Mouse (Mus musculus): ENCODE measurements around the gene Ncf4. TPM values are rescaled to one million over a fixed set of nuclear protein-coding genes. Genes with fewer than 3 reads are reported as not detected.
A peak's percentile ranks its signal among the peaks of the same experiment; 100 is the strongest.

Ncf4 gene
- 3.8 and 5.0 TPM in 2 replicates for polyA plus RNA-seq (2016; fragmentation: Nextera tagmentation; extraction: Ambion mirVana)

- H3K4me1 ChIP-seq (replicated peaks), result no peaks in the 10 kb centered on the region; the same call in 1 of the 2 replicates
- no peak within 1 kb of the TSS for H3K9ac ChIP-seq (replicated peaks)
- H3K4me3 ChIP-seq (replicated peaks), result no peak within 1 kb of the TSS
- 74% methylated on average over 7 of the region's 7 CpGs for WGBS
- H3K9me3 ChIP-seq, result no peaks in the 10 kb centered on the region
- no peak within 1 kb of the TSS for H3K4me2 ChIP-seq
- H3K27ac ChIP-seq, result no peak within 1 kb of the TSS
- no peaks in the 10 kb centered on the region for H3K36me3 ChIP-seq
- peaks cover 3% of the 10 kb centered on the region; the same call in 1 of the 2 replicates for H3K27me3 ChIP-seq
- ATAC-seq (ENCODE audit: insufficient number of reproducible peaks, insufficient read depth, low FRiP score, low TSS enrichment, low read depth), result no peak
Observed at GRCm38 (mm10) chr15:78244695-78245492, at the start of gene Ncf4. Gene Ncf4 (plus strand): TSS chr15:78244801.

GRCm38 (mm10) chr15:78195096-78195880 lies 49.3 kb upstream of the Ncf4 start:
- no peak for ATAC-seq (ENCODE audit: insufficient number of reproducible peaks, insufficient read depth, low FRiP score, low TSS enrichment, low read depth)
- Histone ChIP-seq H3K4me2 (no peak overlapping the region), H3K4me1 (replicated peaks) (no peaks in the 10 kb centered on the region), H3K9ac (replicated peaks) (no peak overlapping the region), H3K27ac (no peak overlapping the region), H3K27me3 (peaks cover 22% of the 10 kb centered on the region; the same call in 1 of the 2 replicates), H3K9me3 (no peaks in the 10 kb centered on the region), H3K36me3 (no peaks in the 10 kb centered on the region), H3K4me3 (replicated peaks) (no peak overlapping the region)
- WGBS, result 70% methylated on average over 28 of the region's 28 CpGs

GRCm38 (mm10) chr15:78204053-78204847 lies 40.4 kb upstream of the Ncf4 start:
- Histone ChIP-seq H3K4me1 (replicated peaks) (peaks cover 8% of the 10 kb centered on the region; the same call in 1 of the 2 replicates), H3K27ac (no peak overlapping the region), H3K4me3 (replicated peaks) (peak overlapping the region; percentile 27), H3K27me3 (peaks cover 72% of the 10 kb centered on the region), H3K36me3 (no peaks in the 10 kb centered on the region), H3K9ac (replicated peaks) (peak overlapping the region; percentile 23), H3K4me2 (peak overlapping the region; percentile 53), H3K9me3 (no peaks in the 10 kb centered on the region)
- no peak for ATAC-seq (ENCODE audit: insufficient number of reproducible peaks, insufficient read depth, low FRiP score, low TSS enrichment, low read depth)
- WGBS, result 3% methylated on average over 41 of the region's 41 CpGs

GRCm38 (mm10) chr15:78205192-78205591 lies 39.4 kb upstream of the Ncf4 start:
- 46% methylated on average over 3 of the region's 3 CpGs for WGBS
- Histone ChIP-seq H3K4me3 (replicated peaks) (no peak overlapping the region), H3K4me1 (replicated peaks) (peaks cover 8% of the 10 kb centered on the region; the same call in 1 of the 2 replicates), H3K27me3 (peaks cover 64% of the 10 kb centered on the region), H3K4me2 (no peak overlapping the region), H3K9me3 (peaks cover 8% of the 10 kb centered on the region), H3K27ac (no peak overlapping the region), H3K9ac (replicated peaks) (no peak overlapping the region), H3K36me3 (no peaks in the 10 kb centered on the region)
- ATAC-seq (ENCODE audit: insufficient number of reproducible peaks, insufficient read depth, low FRiP score, low TSS enrichment, low read depth), result no peak

GRCm38 (mm10) chr15:78206312-78206711 lies 38.3 kb upstream of the Ncf4 start, which contains the start of gene Pvalb:
Gene Pvalb (minus strand): TSS chr15:78206400.
- no peak for ATAC-seq (ENCODE audit: insufficient number of reproducible peaks, insufficient read depth, low FRiP score, low TSS enrichment, low read depth)

GRCm38 (mm10) chr15:78210203-78210602 lies 34.4 kb upstream of the Ncf4 start:
- ATAC-seq (ENCODE audit: insufficient number of reproducible peaks, insufficient read depth, low FRiP score, low TSS enrichment, low read depth), result no peak
- WGBS, result 76% methylated on average over 4 of the region's 4 CpGs

More at GRCm38 (mm10) chr15:78206312-78206711, 38.3 kb upstream of the Ncf4 start, which contains the start of gene Pvalb:
- Histone ChIP-seq H3K27ac (no peak within 1 kb of the TSS), H3K4me2 (no peak within 1 kb of the TSS), H3K36me3 (no peaks in the 10 kb centered on the region), H3K27me3 (peaks cover 54% of the 10 kb centered on the region), H3K4me3 (replicated peaks) (no peak within 1 kb of the TSS), H3K9me3 (peaks cover 9% of the 10 kb centered on the region), H3K4me1 (replicated peaks) (peaks cover 8% of the 10 kb centered on the region; the same call in 1 of the 2 replicates), H3K9ac (replicated peaks) (no peak within 1 kb of the TSS)
- WGBS, result 91% methylated on average over 7 of the region's 7 CpGs

GRCm38 (mm10) chr15:78211367-78211766 lies 33.2 kb upstream of the Ncf4 start:
- no peak overlapping the region for H3K9ac ChIP-seq (replicated peaks)
- no peak overlapping the region for H3K27ac ChIP-seq
- no peaks in the 10 kb centered on the region for H3K4me1 ChIP-seq (replicated peaks)
- no peak for ATAC-seq (ENCODE audit: insufficient number of reproducible peaks, insufficient read depth, low FRiP score, low TSS enrichment, low read depth)
- H3K9me3 ChIP-seq, result peaks cover 9% of the 10 kb centered on the region
- no peaks in the 10 kb centered on the region for H3K36me3 ChIP-seq
- H3K4me2 ChIP-seq, result no peak overlapping the region
- no peak overlapping the region for H3K4me3 ChIP-seq (replicated peaks)
- H3K27me3 ChIP-seq, result peaks cover 4% of the 10 kb centered on the region
- 79% methylated on average over 8 of the region's 8 CpGs for WGBS

More at GRCm38 (mm10) chr15:78210203-78210602, 34.4 kb upstream of the Ncf4 start:
- Histone ChIP-seq H3K9ac (replicated peaks) (no peak overlapping the region), H3K4me2 (no peak overlapping the region), H3K4me3 (replicated peaks) (no peak overlapping the region), H3K4me1 (replicated peaks) (no peaks in the 10 kb centered on the region), H3K9me3 (peaks cover 9% of the 10 kb centered on the region), H3K27ac (no peak overlapping the region), H3K36me3 (no peaks in the 10 kb centered on the region), H3K27me3 (peaks cover 15% of the 10 kb centered on the region)

GRCm38 (mm10) chr15:78215269-78215668 lies 29.3 kb upstream of the Ncf4 start:
- H3K36me3 ChIP-seq, result no peaks in the 10 kb centered on the region
- WGBS, result 77% methylated on average over 9 of the region's 9 CpGs
- no peak overlapping the region for H3K4me2 ChIP-seq
- no peaks in the 10 kb centered on the region for H3K4me1 ChIP-seq (replicated peaks)
- 0 out of 2 replicates have a peak, but pooled peaks cover under 1% of the 10 kb centered on the region for H3K9me3 ChIP-seq
- no peak overlapping the region for H3K4me3 ChIP-seq (replicated peaks)
- H3K27ac ChIP-seq, result no peak overlapping the region
- no peak overlapping the region for H3K9ac ChIP-seq (replicated peaks)
- H3K27me3 ChIP-seq, result no peaks in the 10 kb centered on the region
- no peak for ATAC-seq (ENCODE audit: insufficient number of reproducible peaks, insufficient read depth, low FRiP score, low TSS enrichment, low read depth)

GRCm38 (mm10) chr15:78227816-78228215 lies 16.8 kb upstream of the Ncf4 start:
- WGBS, result 82% methylated on average over 12 of the region's 12 CpGs
- H3K27me3 ChIP-seq, result no peaks in the 10 kb centered on the region
- H3K4me1 ChIP-seq (replicated peaks), result no peaks in the 10 kb centered on the region
- no peaks in the 10 kb centered on the region for H3K9me3 ChIP-seq
- H3K36me3 ChIP-seq, result no peaks in the 10 kb centered on the region
- H3K27ac ChIP-seq, result no peak overlapping the region
- H3K4me3 ChIP-seq (replicated peaks), result no peak overlapping the region
- H3K4me2 ChIP-seq, result no peak overlapping the region
- H3K9ac ChIP-seq (replicated peaks), result no peak overlapping the region
- no peak for ATAC-seq (ENCODE audit: insufficient number of reproducible peaks, insufficient read depth, low FRiP score, low TSS enrichment, low read depth)

- Histone ChIP-seq H3K36me3 (no peaks in the 10 kb centered on the region), H3K27me3 (no peaks in the 10 kb centered on the region), H3K9ac (replicated peaks) (no peak overlapping the region), H3K4me3 (replicated peaks) (no peak overlapping the region), H3K9me3 (no peaks in the 10 kb centered on the region), H3K4me2 (no peak overlapping the region), H3K27ac (no peak overlapping the region), H3K4me1 (replicated peaks) (no peaks in the 10 kb centered on the region)
- WGBS, result 63% methylated on average over 13 of the region's 13 CpGs
- ATAC-seq (ENCODE audit: insufficient number of reproducible peaks, insufficient read depth, low FRiP score, low TSS enrichment, low read depth), result no peak
Observed at GRCm38 (mm10) chr15:78231346-78232331, 13.0 kb upstream of the Ncf4 start.

Measured in limb, embryonic 12.5 days (tissue).